Mouse (Mus musculus): Measurements from ENCODE around the gene Zbtb1. TPM values are rescaled to one million over a fixed set of nuclear protein-coding genes. Genes with fewer than 3 reads are reported as not detected.
A peak's percentile ranks its signal among the peaks of the same experiment; 100 is the strongest.

Gene Zbtb1
- polyA plus RNA-seq, 1 experiment from 2014 or later: 7.9 TPM

GRCm38 (mm10) chr12:76341080-76341479, 29.0 kb upstream of the Zbtb1 start:
- H3K4me3 ChIP-seq (ENCODE audit: low read depth, low read length): no peak overlapping the region
- no peak overlapping the region for H3K4me2 ChIP-seq (ENCODE audit: low read depth)
- DNase-seq (ENCODE audit: low spot score) (peak; percentile 35), ATAC-seq (ENCODE audit: insufficient read depth, low FRiP score, low TSS enrichment) (no peak)
- no peak overlapping the region for H3K27ac ChIP-seq (ENCODE audit: low read depth, low read length)
- H3K9ac ChIP-seq (ENCODE audit: low read length): no peak overlapping the region
- H3K36me3 ChIP-seq (ENCODE audit: control insufficient read depth, insufficient read depth, low read length): no peaks in the 10 kb centered on the region
- no peaks in the 10 kb centered on the region for H3K9me3 ChIP-seq (ENCODE audit: control insufficient read depth, low read length)
- 12% methylated on average over 4 of the region's 4 CpGs for WGBS
- H3K4me1 ChIP-seq (ENCODE audit: control insufficient read depth, insufficient read depth, low read length): no peaks in the 10 kb centered on the region
- H3K27me3 ChIP-seq (ENCODE audit: control insufficient read depth, insufficient read depth, low read length): no peaks in the 10 kb centered on the region

DNA sequence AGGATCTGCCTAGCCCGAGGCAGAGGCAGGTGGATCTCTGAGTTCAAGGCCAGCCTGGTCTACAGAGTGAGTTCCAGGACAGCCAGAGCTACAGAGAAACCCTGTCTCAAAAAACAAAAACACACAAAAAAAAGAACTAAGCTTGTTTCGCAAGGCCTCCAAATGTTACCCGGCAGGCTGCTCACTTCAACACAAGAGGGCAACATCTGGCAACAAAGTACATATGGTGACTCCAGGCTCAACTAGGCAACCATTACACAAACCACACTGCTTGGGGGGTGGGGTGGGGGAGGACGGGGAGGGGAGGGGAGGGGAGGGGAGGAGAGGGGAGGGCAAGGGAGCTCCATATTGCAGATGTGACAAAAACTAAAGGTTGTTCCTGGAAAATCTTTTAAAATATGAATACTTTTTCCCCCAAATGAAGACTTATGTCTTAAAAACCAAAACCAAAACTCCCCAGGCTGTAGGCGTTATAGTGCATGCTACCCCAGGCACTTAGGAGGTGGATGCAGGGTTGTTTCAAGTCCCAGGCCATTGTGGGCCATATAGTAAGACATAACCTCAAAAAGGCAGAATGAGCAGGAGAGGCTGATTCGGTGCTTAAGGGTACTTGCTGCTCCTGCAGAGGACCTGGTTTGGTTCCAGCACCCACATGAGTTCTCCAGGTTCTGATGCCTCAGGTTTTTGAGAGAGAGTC, 24.2 kb upstream of the Zbtb1 start:
- H3K9ac ChIP-seq (ENCODE audit: low read length): no peak overlapping the region
- no peak for ATAC-seq (ENCODE audit: insufficient read depth, low FRiP score, low TSS enrichment)
- H3K4me1 ChIP-seq (ENCODE audit: control insufficient read depth, insufficient read depth, low read length): no peaks in the 10 kb centered on the region
- H3K4me3 ChIP-seq (ENCODE audit: low read depth, low read length): no peak overlapping the region
- no peak for DNase-seq (ENCODE audit: low spot score)
- 0 out of 2 replicates have a peak, but pooled peaks cover 2% of the 10 kb centered on the region for H3K36me3 ChIP-seq (ENCODE audit: control insufficient read depth, insufficient read depth, low read length)
- H3K27me3 ChIP-seq (ENCODE audit: control insufficient read depth, insufficient read depth, low read length): no peaks in the 10 kb centered on the region
- H3K9me3 ChIP-seq (ENCODE audit: control insufficient read depth, low read length): no peaks in the 10 kb centered on the region
- no peak overlapping the region for H3K27ac ChIP-seq (ENCODE audit: low read depth, low read length)
- 78% methylated on average over 5 of the region's 6 CpGs for WGBS
- H3K4me2 ChIP-seq (ENCODE audit: low read depth): no peak overlapping the region

GRCm38 (mm10) chr12:76349680-76350220, 20.3 kb upstream of the Zbtb1 start:
- ATAC-seq (ENCODE audit: insufficient read depth, low FRiP score, low TSS enrichment) (no peak), DNase-seq (ENCODE audit: low spot score) (no peak)
- Histone ChIP-seq H3K4me1 (ENCODE audit: control insufficient read depth, insufficient read depth, low read length) (no peaks in the 10 kb centered on the region), H3K4me2 (ENCODE audit: low read depth) (no peak overlapping the region), H3K4me3 (ENCODE audit: low read depth, low read length) (no peak overlapping the region), H3K9me3 (ENCODE audit: control insufficient read depth, low read length) (no peaks in the 10 kb centered on the region), H3K36me3 (ENCODE audit: control insufficient read depth, insufficient read depth, low read length) (0 out of 2 replicates have a peak, but pooled peaks cover 2% of the 10 kb centered on the region), H3K9ac (ENCODE audit: low read length) (no peak overlapping the region), H3K27me3 (ENCODE audit: control insufficient read depth, insufficient read depth, low read length) (no peaks in the 10 kb centered on the region), H3K27ac (ENCODE audit: low read depth, low read length) (no peak overlapping the region)
- 80% methylated on average over 8 of the region's 8 CpGs for WGBS

- no peak for ATAC-seq (ENCODE audit: insufficient read depth, low FRiP score, low TSS enrichment)
- no peaks in the 10 kb centered on the region for H3K9me3 ChIP-seq (ENCODE audit: control insufficient read depth, low read length)
- WGBS: 56% methylated on average over 1 of the region's 1 CpGs
Observed at GRCm38 (mm10) chr12:76360868-76361267, 9.2 kb upstream of the Zbtb1 start.

DNA sequence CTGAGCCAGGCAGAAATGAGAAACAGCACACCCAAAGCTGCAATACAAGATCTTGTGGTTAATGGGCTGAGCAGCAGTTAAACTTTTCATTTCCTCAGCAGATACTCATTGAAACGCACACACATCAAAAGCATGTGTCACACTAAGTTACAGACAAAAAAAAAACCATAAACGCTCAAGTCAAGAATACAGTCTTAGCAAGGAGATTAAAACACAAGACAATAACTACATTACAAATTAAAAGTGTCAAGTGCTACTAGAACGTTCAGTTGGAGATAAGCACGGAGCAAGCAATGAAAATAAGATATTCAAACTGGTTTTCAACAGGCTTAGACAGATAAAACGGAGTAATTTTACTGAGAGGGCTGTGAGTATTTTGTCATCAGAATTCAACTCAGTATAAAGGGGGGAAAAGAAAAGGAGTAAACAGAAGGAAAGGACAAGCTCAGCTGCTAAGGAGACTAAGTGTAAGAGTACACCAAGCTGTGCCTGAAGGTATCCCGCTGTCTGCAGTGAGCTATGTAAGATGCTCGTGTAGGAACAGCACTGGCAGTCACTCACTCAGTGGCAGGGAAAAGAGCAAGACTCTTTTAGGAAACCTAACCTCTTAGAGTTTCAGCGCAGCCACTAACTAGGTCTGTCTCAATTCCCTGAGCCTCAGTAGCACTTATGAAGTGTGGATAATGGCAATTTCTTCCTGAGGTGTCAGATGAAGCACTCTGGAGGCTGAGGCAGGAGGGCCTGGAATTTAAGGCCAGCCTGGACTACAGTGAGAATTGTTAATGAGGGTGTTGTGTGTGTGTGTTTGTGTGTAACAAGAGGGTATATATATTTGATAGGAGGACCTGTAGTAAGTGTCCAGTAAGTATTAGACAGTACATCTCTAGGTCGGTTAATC, 8.4 kb upstream of the Zbtb1 start:
- WGBS: 75% methylated on average over 9 of the region's 9 CpGs
- no peak for ATAC-seq (ENCODE audit: insufficient read depth, low FRiP score, low TSS enrichment)
- Histone ChIP-seq H3K9me3 (ENCODE audit: control insufficient read depth, low read length) (no peaks in the 10 kb centered on the region), H3K9ac (ENCODE audit: low read length) (no peak overlapping the region), H3K4me3 (ENCODE audit: low read depth, low read length) (no peak overlapping the region), H3K4me2 (ENCODE audit: low read depth) (no peak overlapping the region), H3K36me3 (ENCODE audit: control insufficient read depth, insufficient read depth, low read length) (no peaks in the 10 kb centered on the region), H3K27ac (ENCODE audit: low read depth, low read length) (no peak overlapping the region), H3K27me3 (ENCODE audit: control insufficient read depth, insufficient read depth, low read length) (no peaks in the 10 kb centered on the region), H3K4me1 (ENCODE audit: control insufficient read depth, insufficient read depth, low read length) (no peaks in the 10 kb centered on the region; the same call in 1 of the 2 replicates)
- no peak for DNase-seq (ENCODE audit: low spot score)

More at GRCm38 (mm10) chr12:76360868-76361267, 9.2 kb upstream of the Zbtb1 start:
- Histone ChIP-seq H3K36me3 (ENCODE audit: control insufficient read depth, insufficient read depth, low read length) (no peaks in the 10 kb centered on the region), H3K9ac (ENCODE audit: low read length) (no peak overlapping the region), H3K27ac (ENCODE audit: low read depth, low read length) (no peak overlapping the region), H3K4me2 (ENCODE audit: low read depth) (no peak overlapping the region), H3K4me1 (ENCODE audit: control insufficient read depth, insufficient read depth, low read length) (no peaks in the 10 kb centered on the region), H3K27me3 (ENCODE audit: control insufficient read depth, insufficient read depth, low read length) (no peaks in the 10 kb centered on the region), H3K4me3 (ENCODE audit: low read depth, low read length) (no peak overlapping the region)
- no peak for DNase-seq (ENCODE audit: low spot score)

DNA sequence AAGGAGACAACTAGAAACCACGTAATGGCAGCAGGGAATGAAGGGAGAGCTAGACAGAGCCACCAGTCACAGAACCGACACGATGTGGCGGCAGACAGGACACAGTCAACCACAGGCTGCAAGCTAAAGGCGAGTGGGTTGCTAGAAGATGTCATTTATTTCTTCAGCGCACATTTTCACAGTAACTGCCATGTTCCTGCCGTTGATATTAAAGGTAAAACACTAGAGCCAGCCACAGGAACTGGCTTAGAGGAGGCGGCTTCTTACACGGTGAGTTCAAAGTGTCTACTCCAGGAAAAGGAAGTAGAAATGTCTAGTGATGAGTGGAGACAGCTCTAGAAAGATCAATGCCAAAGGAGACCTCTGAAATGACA, 7.8 kb upstream of the Zbtb1 start:
- no peak overlapping the region for H3K4me2 ChIP-seq (ENCODE audit: low read depth)
- WGBS: 93% methylated on average over 9 of the region's 9 CpGs
- no peak for ATAC-seq (ENCODE audit: insufficient read depth, low FRiP score, low TSS enrichment)

GRCm38 (mm10) chr12:76366276-76366675, 3.8 kb upstream of the Zbtb1 start:
- ATAC-seq (ENCODE audit: insufficient read depth, low FRiP score, low TSS enrichment) (no peak), DNase-seq (ENCODE audit: low spot score) (no peak)
- H3K27me3 ChIP-seq (ENCODE audit: control insufficient read depth, insufficient read depth, low read length): no peaks in the 10 kb centered on the region
- no peak overlapping the region for H3K4me3 ChIP-seq (ENCODE audit: low read depth, low read length)
- no peak overlapping the region for H3K4me2 ChIP-seq (ENCODE audit: low read depth)
- 89% methylated on average over 3 of the region's 3 CpGs for WGBS
- H3K36me3 ChIP-seq (ENCODE audit: control insufficient read depth, insufficient read depth, low read length): no peaks in the 10 kb centered on the region
- H3K27ac ChIP-seq (ENCODE audit: low read depth, low read length): no peak overlapping the region
- H3K4me1 ChIP-seq (ENCODE audit: control insufficient read depth, insufficient read depth, low read length): peaks cover 20% of the 10 kb centered on the region
- H3K9me3 ChIP-seq (ENCODE audit: control insufficient read depth, low read length): no peaks in the 10 kb centered on the region
- no peak overlapping the region for H3K9ac ChIP-seq (ENCODE audit: low read length)

More for the DNA sequence above, 7.8 kb upstream of the Zbtb1 start:
- no peaks in the 10 kb centered on the region for H3K27me3 ChIP-seq (ENCODE audit: control insufficient read depth, insufficient read depth, low read length)
- H3K36me3 ChIP-seq (ENCODE audit: control insufficient read depth, insufficient read depth, low read length): no peaks in the 10 kb centered on the region
- H3K4me1 ChIP-seq (ENCODE audit: control insufficient read depth, insufficient read depth, low read length): peaks cover 6% of the 10 kb centered on the region
- DNase-seq (ENCODE audit: low spot score): no peak
- no peak overlapping the region for H3K27ac ChIP-seq (ENCODE audit: low read depth, low read length)
- H3K4me3 ChIP-seq (ENCODE audit: low read depth, low read length): no peak overlapping the region
- H3K9me3 ChIP-seq (ENCODE audit: control insufficient read depth, low read length): no peaks in the 10 kb centered on the region
- H3K9ac ChIP-seq (ENCODE audit: low read length): no peak overlapping the region

- 15% methylated on average over 14 of the region's 14 CpGs for WGBS
Observed at GRCm38 (mm10) chr12:76367096-76367995, 2.7 kb upstream of the Zbtb1 start.

More at GRCm38 (mm10) chr12:76367096-76367995, 2.7 kb upstream of the Zbtb1 start:
- no peaks in the 10 kb centered on the region for H3K9me3 ChIP-seq (ENCODE audit: control insufficient read depth, low read length)
- peaks cover 26% of the 10 kb centered on the region for H3K4me1 ChIP-seq (ENCODE audit: control insufficient read depth, insufficient read depth, low read length)
- 0 out of 2 replicates have a peak overlapping the region, but pooled peaks have one; percentile 20 for H3K27ac ChIP-seq (ENCODE audit: low read depth, low read length)
- peak overlapping the region; percentile 86; the same call in 1 of the 2 replicates for H3K4me3 ChIP-seq (ENCODE audit: low read depth, low read length)
- H3K4me2 ChIP-seq (ENCODE audit: low read depth): peak overlapping the region; percentile 89
- peak overlapping the region; percentile 12; the same call in 1 of the 2 replicates for H3K9ac ChIP-seq (ENCODE audit: low read length)
- ATAC-seq (ENCODE audit: insufficient read depth, low FRiP score, low TSS enrichment): no peak
- DNase-seq (ENCODE audit: low spot score): peak; percentile 51
- no peaks in the 10 kb centered on the region for H3K36me3 ChIP-seq (ENCODE audit: control insufficient read depth, insufficient read depth, low read length)
- no peaks in the 10 kb centered on the region for H3K27me3 ChIP-seq (ENCODE audit: control insufficient read depth, insufficient read depth, low read length)

All from neural tube, embryonic 11.5 days (tissue).